Mouse (Mus musculus): ENCODE results near the gene Zfp442.
"Not testable (repeated sequence)": the region's sequence is repeated elsewhere in the genome, so short reads cannot be mapped to it uniquely, and the experiment has no call there.

Gene Zfp442

DNA sequence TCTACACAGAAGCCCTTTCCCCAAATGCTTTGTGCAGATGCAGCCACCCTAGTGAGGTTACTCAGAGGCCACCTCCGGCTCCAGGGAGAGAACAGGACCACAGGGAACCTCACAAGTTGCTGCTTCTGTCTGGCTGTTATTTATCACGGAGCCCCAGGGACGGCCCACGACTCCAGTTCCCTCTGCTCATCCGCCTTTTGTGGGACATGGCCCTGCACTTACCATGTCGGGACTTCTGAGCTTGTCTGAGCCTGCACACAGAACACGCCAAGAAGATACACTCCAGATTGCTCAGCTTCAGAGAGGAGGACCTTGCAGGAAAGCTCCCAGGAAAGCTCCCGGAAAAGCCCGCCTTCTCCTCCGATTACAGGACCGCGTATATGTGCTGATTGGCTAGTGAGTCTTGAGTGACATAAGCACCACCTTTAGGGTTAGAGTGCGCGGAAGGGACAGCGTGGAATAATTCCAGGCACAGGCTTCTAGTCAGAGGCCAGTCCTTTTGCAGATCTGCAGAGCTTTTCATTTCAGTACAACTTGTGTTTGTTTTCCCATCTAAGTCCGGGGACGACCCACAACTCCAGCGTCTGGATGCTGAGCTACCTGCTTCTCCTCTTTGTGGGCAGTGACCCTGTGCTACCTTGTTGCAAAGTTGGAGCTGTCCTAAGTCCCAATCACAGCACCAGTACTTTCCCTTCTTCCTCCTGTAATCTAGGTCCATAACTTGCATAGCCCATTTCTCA is at the start of gene Zfp442:
Gene Zfp442 (minus strand): TSS at position 307 of the 740 bp plus-strand sequence.
- peak; percentile 43 for DNase-seq

DNA sequence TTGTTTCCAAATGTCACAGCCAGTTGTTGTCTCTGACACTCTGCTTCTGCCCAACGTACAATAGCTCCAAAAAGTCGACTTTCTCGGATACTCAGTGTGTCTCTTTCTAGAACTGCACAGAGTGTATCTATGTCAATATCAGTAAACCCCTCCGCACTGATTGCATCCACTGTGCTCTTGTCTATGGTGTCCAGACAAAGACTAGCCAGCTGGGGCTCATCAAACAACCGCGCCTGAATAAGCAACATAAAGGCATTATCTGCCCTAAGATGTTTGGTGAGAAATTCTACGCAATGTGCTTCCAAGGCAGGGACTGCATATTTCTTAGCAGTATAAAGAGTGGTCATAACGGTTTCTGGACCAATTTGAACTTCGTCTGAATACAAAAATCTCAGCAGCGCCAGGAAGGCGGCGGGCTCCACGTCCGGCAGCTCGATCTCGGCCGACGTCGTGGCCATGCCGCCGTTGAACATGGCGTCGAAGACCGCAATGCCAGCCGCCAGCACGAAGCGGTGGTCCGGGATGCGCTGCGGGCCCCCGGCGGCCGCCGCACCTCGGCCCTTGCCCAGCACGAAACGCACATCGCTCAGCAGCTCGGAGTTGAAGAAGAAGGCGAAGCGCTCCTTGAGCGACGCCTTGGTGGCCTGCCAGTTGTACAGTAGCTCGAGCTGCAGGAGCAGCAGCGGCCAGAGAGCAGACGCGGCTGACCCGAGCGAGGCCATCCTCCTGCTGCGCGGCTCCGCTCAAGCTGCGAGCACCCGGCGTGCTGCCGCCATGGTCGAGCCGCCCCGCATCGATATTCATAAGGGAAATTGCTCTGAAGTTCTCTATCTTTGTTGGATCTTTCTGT is 49.1 kb upstream of the Zfp442 start:
- DNase-seq, result not testable (repeated sequence)

GRCm38 (mm10) chr2:150493031-150493430 is 41.7 kb upstream of the Zfp442 start:
- DNase-seq, result no peak

DNA sequence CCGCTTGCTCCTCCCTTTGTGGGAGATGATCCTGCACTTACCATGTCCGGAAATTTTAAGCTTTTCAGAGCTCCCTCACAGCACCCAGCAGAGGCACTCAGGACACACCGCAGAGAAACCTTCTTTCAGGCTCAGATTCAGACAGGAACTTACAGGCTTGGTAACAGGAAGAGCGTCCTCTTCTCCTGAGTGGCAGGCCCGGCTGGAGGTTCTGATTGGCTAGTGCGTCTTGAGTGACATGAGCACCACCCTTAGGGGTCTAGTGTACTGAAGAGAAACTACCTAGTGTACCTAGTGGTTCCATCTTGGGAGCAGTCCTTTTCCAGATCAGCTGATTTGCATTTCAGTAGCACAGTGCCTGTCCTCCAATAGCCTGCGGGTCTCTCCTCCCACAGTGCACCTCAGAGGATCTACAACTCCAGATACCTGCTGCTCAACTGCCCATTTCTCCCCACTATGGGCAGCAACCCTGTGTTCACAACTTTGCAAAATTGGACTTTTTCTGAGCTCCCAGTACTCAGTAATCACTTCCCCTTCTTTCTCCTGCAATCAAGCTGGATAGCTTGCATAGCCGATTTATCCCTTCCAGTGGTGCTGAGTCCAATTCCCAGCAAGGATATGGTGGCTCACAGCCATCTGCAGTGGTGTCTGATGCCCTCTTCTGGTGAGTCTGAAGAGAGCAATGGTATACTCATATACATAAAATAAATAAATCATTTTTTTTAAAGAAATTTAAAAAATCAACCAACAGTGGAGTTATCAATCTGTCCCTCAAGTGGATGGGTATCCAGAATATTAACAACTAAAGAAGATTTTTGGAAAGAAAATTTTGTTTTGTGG is 33.9 kb upstream of the Zfp442 start, which contains the start of gene Zfp345:
Gene Zfp345 (minus strand): TSS at position 153 of the 840 bp plus-strand sequence.
- peak; percentile 7 for DNase-seq

DNA sequence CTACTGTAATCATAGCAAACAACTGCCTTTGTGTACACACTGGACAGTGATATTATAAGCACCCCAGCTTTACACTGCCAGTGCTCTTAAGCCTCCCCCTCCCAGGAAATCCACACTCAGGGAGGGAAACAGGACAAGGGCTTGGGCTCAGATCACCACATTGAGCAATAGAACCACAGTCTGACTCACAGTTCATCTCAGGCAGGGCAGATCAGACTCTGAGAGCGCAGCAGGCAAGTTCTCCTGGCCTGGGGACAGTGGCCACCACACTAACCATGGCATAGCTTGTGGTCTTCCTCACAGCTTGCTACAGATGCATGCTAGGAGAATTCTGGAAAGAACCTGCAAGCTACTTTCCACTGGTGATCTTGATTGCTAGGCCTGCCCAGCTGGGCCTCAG is 12.2 kb downstream of the Zfp442 start:
- not testable (repeated sequence) for DNase-seq

DNA sequence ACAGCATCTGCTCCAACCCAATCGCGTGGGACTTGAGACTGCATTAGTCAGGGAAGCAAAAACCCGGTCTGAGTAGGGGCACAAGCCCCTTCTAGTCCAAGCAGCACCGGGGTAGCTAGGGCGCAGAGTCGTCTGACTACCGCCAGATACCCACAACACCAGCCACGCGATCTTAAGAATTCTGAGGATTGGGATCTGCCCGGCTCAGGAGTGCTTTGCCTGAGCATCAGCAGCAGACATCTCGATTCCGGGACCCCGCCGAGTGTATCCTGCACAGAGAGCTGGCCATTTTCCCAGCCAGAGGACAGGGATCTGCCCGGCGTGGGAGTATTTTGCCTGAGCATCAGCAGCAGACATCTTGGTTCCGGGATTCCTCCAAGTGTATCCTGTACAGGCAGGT is 39.1 kb downstream of the Zfp442 start:
- not testable (repeated sequence) for DNase-seq

DNA sequence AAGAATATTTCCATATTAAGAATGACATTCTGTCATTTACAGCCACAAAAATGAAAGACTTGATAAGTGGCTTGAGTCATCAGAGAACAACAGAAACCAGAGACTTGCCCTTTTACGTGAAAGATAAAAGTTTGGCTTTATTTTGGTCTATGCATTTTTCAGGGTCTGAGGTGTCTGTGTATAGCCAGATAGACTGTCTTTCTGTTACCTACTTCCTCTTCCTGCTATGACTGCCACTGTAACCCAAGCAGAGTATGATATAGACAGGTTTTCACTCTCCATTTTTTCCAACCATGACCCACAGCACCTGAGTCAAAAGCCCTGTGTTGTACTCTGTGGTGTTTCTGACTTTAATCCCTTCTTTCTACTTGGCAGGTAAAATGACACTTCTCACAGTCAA is 61.1 kb downstream of the Zfp442 start:
- no peak for DNase-seq

- not testable (repeated sequence) for DNase-seq
These were observed 65.7 kb downstream of the Zfp442 start for GRCm38 (mm10) chr2:150385553-150386106.

DNA sequence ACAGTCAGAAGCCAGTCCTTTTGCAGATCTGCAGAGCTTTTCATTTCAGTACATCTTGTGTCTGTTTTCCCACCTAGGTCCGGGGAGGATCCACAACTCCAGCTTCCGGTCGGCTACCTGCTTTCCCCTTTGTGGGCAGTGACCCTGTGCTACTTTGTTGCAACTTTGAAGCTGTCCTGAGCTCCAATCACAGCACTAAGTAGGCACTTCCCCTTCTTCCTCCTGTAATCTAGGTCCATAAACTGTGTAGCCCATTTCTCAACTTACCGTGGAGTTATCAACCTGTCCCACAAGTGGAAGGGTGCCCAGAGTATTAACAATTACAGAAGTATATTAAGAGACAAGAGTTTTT is 88.4 kb downstream of the Zfp442 start:
- no peak for DNase-seq

GRCm38 (mm10) chr2:150362113-150362877 is 89.0 kb downstream of the Zfp442 start, which contains the start of gene 3300002I08Rik:
Gene 3300002I08Rik (minus strand): TSS chr2:150362765.
- peak; percentile 84 for DNase-seq
